ENCODE assay signal across 8 mouse cellular contexts in the genomic region with DNA sequence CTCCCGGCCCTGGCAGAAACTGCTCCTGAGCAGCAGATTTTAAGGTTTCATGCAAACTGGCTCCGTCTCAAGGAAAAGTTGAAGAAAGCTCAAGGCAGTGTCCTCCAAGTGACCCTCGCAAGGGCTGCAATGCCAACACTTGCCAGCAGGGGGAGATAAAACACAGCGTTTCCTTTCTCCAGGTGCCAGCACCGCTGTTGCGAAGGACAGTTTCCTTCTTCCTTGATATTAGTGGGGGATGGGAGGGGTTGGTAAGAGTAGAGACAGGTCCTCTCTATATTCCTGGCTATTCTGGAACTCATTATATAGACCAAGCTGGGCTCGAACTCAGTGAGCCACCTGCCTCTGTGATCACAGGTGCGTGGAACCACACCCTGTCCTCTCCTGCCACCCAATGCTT. TPM values are rescaled to one million over a fixed set of nuclear protein-coding genes. Genes with fewer than 3 reads are reported as not detected.
DNase-seq lines count a peak whose midpoint lies in the region; TF ChIP-seq lines count a peak whose summit lies in the region.

No protein-coding gene starts in this region.

- DNase-seq in adrenal gland, postnatal 10 days, result peak; percentile 92
- DNase-seq in embryo, embryonic 11.5 days (ENCODE audit: low read depth, low spot score), result peak; percentile 64
- DNase-seq in heart, adult 8-10 months (ENCODE audit: low spot score), result peak; percentile 74
- DNase-seq in kidney, postnatal 36 days, result peak; percentile 88 to 93
- peak; percentile 88 for DNase-seq in lung, postnatal 14 days
- DNase-seq in right cerebral cortex, postnatal 25 days, result peak; percentile 61
- peak; percentile 80 for DNase-seq in urinary bladder, postnatal 25 days (ENCODE audit: low spot score)

- peaks cover 65% of the 10 kb centered on the region for H3K4me1 ChIP-seq in E14TG2a.4 (replicated peaks; ENCODE audit: low read depth, low read length)

- no peaks in the 10 kb centered on the region for H3K9me3 ChIP-seq in E14TG2a.4 (ENCODE audit: low read length)

- peak; percentile 100 for TF ChIP-seq CTCF in E14TG2a.4 (conservative IDR thresholded peaks at IDR 0.05; ENCODE audit: low read length)

- 0 out of 2 replicates have a peak, but pooled peaks cover 3% of the 10 kb centered on the region for H3K27me3 ChIP-seq in E14TG2a.4 (ENCODE audit: insufficient read depth, low read length)

- no peak overlapping the region for H3K4me3 ChIP-seq in E14TG2a.4 (replicated peaks; ENCODE audit: low read length)

- peaks cover 7% of the 10 kb centered on the region for H3K36me3 ChIP-seq in E14TG2a.4 (ENCODE audit: insufficient read depth, low read length)

RNA-seq across cellular contexts. Expression of a gene that starts 6.3 kb away (rescaled TPM):
- total RNA-seq in adrenal gland, postnatal 10 days (2021), result 1 to 10 TPM; 5.9 to 7.5 TPM
- total RNA-seq in heart, adult 8-10 months (2022), result 1 to 10 TPM; 2.1 to 4.2 (median 2.9) TPM

RNA-seq across cellular contexts. Expression of a gene that starts 19.5 kb away (rescaled TPM):
- total RNA-seq in adrenal gland, postnatal 10 days (2021), result 10 to 100 TPM; 81.5 to 84.7 TPM
- 100 to 1,000 TPM in 3 of 4 experiments, 10 to 100 TPM in 1; 96.9 to 114 (median 106) TPM for total RNA-seq in heart, adult 8-10 months (2022)

RNA-seq across cellular contexts. Expression of a gene that starts 20.7 kb away (rescaled TPM):
- not detected for total RNA-seq in adrenal gland, postnatal 10 days (2021)
- not detected for total RNA-seq in heart, adult 8-10 months (2022)

RNA-seq across cellular contexts. Expression of a gene that starts 45.8 kb away (rescaled TPM):
- total RNA-seq in adrenal gland, postnatal 10 days (2021), result 10 to 100 TPM; 12.0 to 13.2 TPM
- total RNA-seq in heart, adult 8-10 months (2022), result 10 to 100 TPM; 43.1 to 55.6 (median 47.0) TPM
